Mouse (Mus musculus): ENCODE measurements around the gene Col23a1. TPM values are rescaled to one million over a fixed set of nuclear protein-coding genes. Genes with fewer than 3 reads are reported as not detected.

The Col23a1 gene
- total and polyA plus RNA-seq, 3 experiments, result 1.1 to 1.7 (median 1.3) TPM

DNA sequence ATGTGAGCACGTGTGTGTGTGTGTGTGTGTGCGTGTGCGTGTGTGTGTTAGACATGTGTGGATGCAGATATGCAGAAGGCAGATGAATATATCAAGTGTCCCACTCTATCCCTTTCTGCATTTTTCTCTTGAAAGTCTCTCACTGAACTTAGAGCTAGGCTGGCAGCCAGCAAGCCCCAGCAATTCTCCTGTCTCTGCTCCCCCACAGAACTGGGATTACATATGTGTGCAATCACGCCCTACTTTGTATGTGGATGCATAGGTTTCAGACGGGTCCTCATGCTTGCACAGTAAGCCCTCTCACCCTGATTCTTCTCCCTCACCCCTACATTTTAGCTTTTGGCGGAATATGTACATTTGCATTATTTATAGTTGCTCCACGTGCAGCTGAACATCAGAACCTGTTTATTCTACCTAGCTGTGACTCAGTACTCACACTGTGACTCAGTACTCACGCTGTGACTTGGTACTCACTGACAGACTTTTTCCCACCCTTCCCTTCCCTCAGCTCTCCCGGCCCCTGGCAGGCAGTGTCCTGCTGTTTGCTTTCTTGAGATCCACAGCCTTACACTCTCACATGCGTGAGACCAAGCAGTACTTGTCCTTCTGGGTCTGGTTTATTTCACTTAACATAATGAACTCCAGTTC lies 111.9 kb downstream of the Col23a1 start:
- no peak overlapping the region for H3K4me3 ChIP-seq
- H3K27ac ChIP-seq, result no peak overlapping the region
- no peak for DNase-seq
- no peaks in the 10 kb centered on the region for H3K36me3 ChIP-seq (ENCODE audit: control insufficient read depth, insufficient read depth, low read length)
- H3K79me2 ChIP-seq (replicated peaks; ENCODE audit: control insufficient read depth, insufficient read depth, low read length), result no peaks in the 10 kb centered on the region
- H3K9ac ChIP-seq (ENCODE audit: low read depth, low read length), result no peak overlapping the region
- TF ChIP-seq POLR2A (IDR thresholded peaks at IDR 0.05; ENCODE audit: insufficient read depth, low read depth, low read length) (no peak), CTCF (IDR thresholded peaks at IDR 0.05) (no peak), EP300 (IDR thresholded peaks at IDR 0.05; ENCODE audit: insufficient read depth, low read depth, low read length) (no peak)
- WGBS, result 81% methylated on average over 10 of the region's 10 CpGs
- H3K4me1 ChIP-seq (ENCODE audit: control insufficient read depth, insufficient read depth, low read length), result no peaks in the 10 kb centered on the region
- no peaks in the 10 kb centered on the region for H3K27me3 ChIP-seq (ENCODE audit: control insufficient read depth, insufficient read depth, low read length)
- intact Hi-C loops (cut with DNase I), result no loop called here

DNA sequence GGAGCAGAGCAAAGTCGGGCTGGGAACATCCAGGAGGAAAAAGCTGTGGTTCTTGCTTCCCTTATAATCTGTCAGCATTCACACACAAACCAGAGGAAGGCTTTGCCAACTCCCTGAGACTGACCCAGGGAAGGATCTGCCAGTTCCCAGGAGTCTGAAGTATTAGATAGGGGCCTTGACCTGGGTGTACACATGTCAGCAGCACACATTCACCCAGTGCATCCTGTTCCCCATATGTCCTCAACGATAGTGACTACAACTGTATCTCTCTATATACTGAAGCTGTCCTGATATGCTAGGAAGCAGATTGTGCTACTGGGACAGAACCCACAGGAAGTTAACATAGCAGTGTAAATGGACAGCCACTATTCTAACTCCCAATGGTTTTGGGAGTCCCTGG lies 114.2 kb downstream of the Col23a1 start:
- WGBS, result 28% methylated on average over 2 of the region's 2 CpGs
- H3K36me3 ChIP-seq (ENCODE audit: control insufficient read depth, insufficient read depth, low read length), result no peaks in the 10 kb centered on the region

DNA sequence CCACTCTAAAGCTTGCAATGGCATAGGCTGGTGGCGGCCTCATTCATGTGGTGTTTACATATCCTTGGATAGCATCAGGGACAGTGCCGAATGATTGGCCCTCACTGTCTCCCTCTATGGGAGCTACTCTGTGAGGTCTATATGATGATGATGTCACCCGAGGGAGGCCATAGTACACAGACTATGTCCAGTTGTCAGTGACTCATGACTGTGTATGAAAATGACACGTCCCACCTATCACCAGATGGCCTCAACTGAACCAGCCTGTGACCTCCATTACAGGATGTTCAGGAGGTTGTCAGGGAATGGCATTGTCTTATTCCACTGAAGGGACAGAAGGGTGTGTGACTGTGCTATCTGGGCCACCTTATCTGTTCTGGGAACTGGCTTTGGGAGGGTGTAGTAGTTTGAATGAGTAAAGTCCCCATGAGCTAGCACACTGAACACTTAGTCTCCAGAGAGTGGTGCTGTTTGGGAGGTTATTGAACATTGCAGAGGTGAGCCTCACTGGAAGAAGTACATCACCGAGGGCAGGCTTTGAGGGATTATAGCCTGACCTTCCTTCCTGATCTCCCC lies 115.2 kb downstream of the Col23a1 start:
- H3K9ac ChIP-seq (ENCODE audit: low read depth, low read length), result no peak overlapping the region
- TF ChIP-seq POLR2A (IDR thresholded peaks at IDR 0.05; ENCODE audit: insufficient read depth, low read depth, low read length) (no peak), CTCF (IDR thresholded peaks at IDR 0.05) (no peak), EP300 (IDR thresholded peaks at IDR 0.05; ENCODE audit: insufficient read depth, low read depth, low read length) (no peak)
- no peak overlapping the region for H3K4me3 ChIP-seq
- no peaks in the 10 kb centered on the region for H3K79me2 ChIP-seq (replicated peaks; ENCODE audit: control insufficient read depth, insufficient read depth, low read length)
- WGBS, result 74% methylated on average over 5 of the region's 5 CpGs
- H3K27me3 ChIP-seq (ENCODE audit: control insufficient read depth, insufficient read depth, low read length), result no peaks in the 10 kb centered on the region
- no peak for DNase-seq
- intact Hi-C loops (cut with DNase I), result no loop called here
- H3K27ac ChIP-seq, result no peak overlapping the region
- no peaks in the 10 kb centered on the region for H3K36me3 ChIP-seq (ENCODE audit: control insufficient read depth, insufficient read depth, low read length)
- H3K4me1 ChIP-seq (ENCODE audit: control insufficient read depth, insufficient read depth, low read length), result no peaks in the 10 kb centered on the region

More for the DNA sequence above, 114.2 kb downstream of the Col23a1 start:
- Histone ChIP-seq H3K27ac (no peak overlapping the region), H3K27me3 (ENCODE audit: control insufficient read depth, insufficient read depth, low read length) (no peaks in the 10 kb centered on the region), H3K4me1 (ENCODE audit: control insufficient read depth, insufficient read depth, low read length) (no peaks in the 10 kb centered on the region), H3K9ac (ENCODE audit: low read depth, low read length) (no peak overlapping the region), H3K4me3 (no peak overlapping the region), H3K79me2 (replicated peaks; ENCODE audit: control insufficient read depth, insufficient read depth, low read length) (no peaks in the 10 kb centered on the region)
- intact Hi-C loops (cut with DNase I), result no loop called here
- TF ChIP-seq POLR2A (IDR thresholded peaks at IDR 0.05; ENCODE audit: insufficient read depth, low read depth, low read length), result no peak
- no peak for TF ChIP-seq CTCF (IDR thresholded peaks at IDR 0.05)
- TF ChIP-seq EP300 (IDR thresholded peaks at IDR 0.05; ENCODE audit: insufficient read depth, low read depth, low read length), result no peak
- no peak for DNase-seq

DNA sequence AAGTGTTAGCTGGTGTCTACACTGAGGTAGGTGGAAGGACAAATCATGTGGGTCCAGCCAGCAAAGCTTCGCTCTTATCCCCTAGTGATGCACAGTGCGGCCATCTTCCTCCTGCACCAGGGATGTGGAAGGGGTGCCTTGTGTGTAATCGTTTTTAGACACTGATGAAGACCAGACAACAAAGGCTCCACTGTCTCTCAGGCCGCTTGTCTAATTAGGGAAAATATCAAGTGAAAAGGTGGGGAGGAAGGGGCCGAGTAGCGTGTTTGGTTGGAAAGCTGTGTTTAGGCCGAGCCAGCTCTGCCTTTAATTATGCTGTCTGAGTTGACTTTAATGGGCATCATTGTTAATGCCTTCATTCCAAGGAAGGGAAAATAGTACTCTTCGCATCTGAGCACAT lies 116.8 kb downstream of the Col23a1 start:
- Histone ChIP-seq H3K27me3 (ENCODE audit: control insufficient read depth, insufficient read depth, low read length) (no peaks in the 10 kb centered on the region), H3K36me3 (ENCODE audit: control insufficient read depth, insufficient read depth, low read length) (no peaks in the 10 kb centered on the region), H3K4me1 (ENCODE audit: control insufficient read depth, insufficient read depth, low read length) (no peaks in the 10 kb centered on the region), H3K9ac (ENCODE audit: low read depth, low read length) (no peak overlapping the region), H3K4me3 (no peak overlapping the region), H3K79me2 (replicated peaks; ENCODE audit: control insufficient read depth, insufficient read depth, low read length) (no peaks in the 10 kb centered on the region), H3K27ac (no peak overlapping the region)
- intact Hi-C loops (cut with DNase I), result no loop called here
- no peak for DNase-seq
- TF ChIP-seq CTCF (IDR thresholded peaks at IDR 0.05) (no peak), POLR2A (IDR thresholded peaks at IDR 0.05; ENCODE audit: insufficient read depth, low read depth, low read length) (no peak)
- 86% methylated on average over 8 of the region's 8 CpGs for WGBS

DNA sequence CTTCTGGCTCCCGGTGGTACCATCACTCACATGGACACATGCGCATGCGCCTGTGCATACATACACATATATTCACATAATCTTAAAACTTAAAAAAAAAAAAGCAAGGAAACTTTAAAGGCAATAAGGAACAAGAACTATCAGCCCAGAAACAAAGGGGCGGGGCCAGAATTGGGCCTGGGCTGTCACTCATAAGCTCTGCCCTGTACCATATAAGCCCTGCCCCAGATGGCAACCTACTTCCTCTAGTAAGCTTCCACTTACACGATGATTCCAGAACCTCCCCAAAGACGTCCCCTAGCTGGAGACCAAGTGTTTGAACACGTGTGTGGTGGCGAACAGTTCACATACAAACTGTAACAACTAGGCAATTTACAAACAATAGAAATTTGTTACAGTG lies 117.6 kb downstream of the Col23a1 start:
- Histone ChIP-seq H3K36me3 (ENCODE audit: control insufficient read depth, insufficient read depth, low read length) (no peaks in the 10 kb centered on the region), H3K9ac (ENCODE audit: low read depth, low read length) (no peak overlapping the region), H3K4me1 (ENCODE audit: control insufficient read depth, insufficient read depth, low read length) (no peaks in the 10 kb centered on the region), H3K27me3 (ENCODE audit: control insufficient read depth, insufficient read depth, low read length) (no peaks in the 10 kb centered on the region), H3K79me2 (replicated peaks; ENCODE audit: control insufficient read depth, insufficient read depth, low read length) (no peaks in the 10 kb centered on the region), H3K27ac (no peak overlapping the region), H3K4me3 (no peak overlapping the region)
- TF ChIP-seq EP300 (IDR thresholded peaks at IDR 0.05; ENCODE audit: insufficient read depth, low read depth, low read length) (no peak), POLR2A (IDR thresholded peaks at IDR 0.05; ENCODE audit: insufficient read depth, low read depth, low read length) (no peak), CTCF (IDR thresholded peaks at IDR 0.05) (no peak)
- DNase-seq, result no peak
- intact Hi-C loops (cut with DNase I), result no loop called here
- WGBS, result 82% methylated on average over 8 of the region's 8 CpGs

DNA sequence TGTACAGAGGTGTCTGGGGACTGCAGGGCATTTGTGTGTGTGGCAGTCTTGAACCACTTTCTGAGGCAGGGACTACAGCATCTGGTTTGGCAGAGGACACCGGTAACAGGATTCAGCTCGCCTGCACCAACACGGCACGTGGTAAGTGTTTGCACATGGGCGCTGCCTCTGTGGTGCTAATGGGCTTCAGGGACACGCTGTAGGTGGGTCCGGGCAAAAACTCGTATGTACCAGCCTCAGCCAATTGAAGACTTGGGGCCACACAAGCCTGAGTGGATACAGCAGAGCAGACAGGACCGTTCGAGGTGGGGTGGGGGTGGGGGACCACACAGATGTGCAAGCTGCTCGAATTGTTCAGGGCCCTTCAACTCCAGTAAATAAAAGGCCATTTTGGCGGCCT lies 121.1 kb downstream of the Col23a1 start:
- Histone ChIP-seq H3K36me3 (ENCODE audit: control insufficient read depth, insufficient read depth, low read length) (no peaks in the 10 kb centered on the region), H3K4me1 (ENCODE audit: control insufficient read depth, insufficient read depth, low read length) (no peaks in the 10 kb centered on the region), H3K27ac (no peak overlapping the region), H3K4me3 (no peak overlapping the region), H3K27me3 (ENCODE audit: control insufficient read depth, insufficient read depth, low read length) (no peaks in the 10 kb centered on the region), H3K9ac (ENCODE audit: low read depth, low read length) (no peak overlapping the region), H3K79me2 (replicated peaks; ENCODE audit: control insufficient read depth, insufficient read depth, low read length) (no peaks in the 10 kb centered on the region)
- WGBS, result 87% methylated on average over 12 of the region's 12 CpGs
- TF ChIP-seq EP300 (IDR thresholded peaks at IDR 0.05; ENCODE audit: insufficient read depth, low read depth, low read length) (no peak), CTCF (IDR thresholded peaks at IDR 0.05) (no peak), POLR2A (IDR thresholded peaks at IDR 0.05; ENCODE audit: insufficient read depth, low read depth, low read length) (no peak)
- DNase-seq, result no peak
- intact Hi-C loops (cut with DNase I), result no loop called here

All from heart, adult 2 months (tissue).